Mouse (Mus musculus) monocyte, adult 2 months (primary cell): ENCODE results near the gene H2afj.
A peak's percentile ranks its signal among the peaks of the same experiment; 100 is the strongest.
"Not testable (repeated sequence)": the region's sequence is repeated elsewhere in the genome, so short reads cannot be mapped to it uniquely, and the experiment has no call there.

Experiments used
- DNase-seq, 2 experiments: peaks; one replicate each; pipeline ENCODE4 v3.0.0; 2022; ENCODE audit warnings: low spot score in 2 of 2, low read depth in 1 of 2

The H2afj gene

DNA sequence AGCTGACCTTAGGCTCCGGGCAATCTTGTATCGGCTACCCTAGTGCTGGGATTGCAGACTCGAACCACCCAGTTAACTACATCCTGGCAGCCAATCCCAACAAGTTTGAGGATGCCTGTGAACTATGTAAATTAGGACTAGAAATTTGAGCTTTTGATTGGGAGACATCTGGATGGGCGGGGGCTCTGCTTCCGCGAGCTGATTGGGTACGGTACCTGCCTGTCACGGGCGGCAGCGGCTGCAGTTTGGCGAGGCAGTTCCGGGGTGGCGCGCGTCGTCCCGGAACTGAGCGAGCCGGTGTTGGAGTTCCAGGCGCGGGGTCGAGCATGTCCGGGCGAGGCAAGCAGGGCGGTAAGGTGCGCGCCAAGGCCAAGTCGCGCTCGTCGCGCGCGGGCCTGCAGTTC lies at the start of gene H2afj:
Gene H2afj, plus strand, starts transcription at position 231 of the 404 bp plus-strand sequence.
- peak; percentile 91 to 95 for DNase-seq

GRCm38 (mm10) chr6:136763912-136764311 lies 44.1 kb upstream of the H2afj start:
- no peak for DNase-seq

GRCm38 (mm10) chr6:136769143-136769542 lies 38.9 kb upstream of the H2afj start:
- DNase-seq = no peak

DNA sequence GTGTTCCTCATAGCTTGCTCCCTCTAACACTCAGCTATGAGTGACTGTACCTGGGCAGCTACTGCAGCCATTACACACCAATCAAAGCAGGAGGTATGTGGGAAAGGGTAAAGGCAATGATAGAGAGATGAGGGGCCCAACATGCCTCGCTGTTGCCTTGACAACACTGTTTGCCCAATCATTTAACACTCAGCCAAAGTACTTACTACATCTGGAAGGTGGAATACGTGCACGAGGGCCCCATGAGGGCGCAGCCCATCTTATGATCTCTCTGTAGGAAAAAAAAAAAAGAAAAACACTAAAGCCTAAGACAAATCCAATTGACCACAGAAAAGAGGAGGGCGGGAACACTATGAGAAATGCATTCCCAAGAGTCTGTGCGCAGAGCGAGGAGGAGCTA lies 38.2 kb upstream of the H2afj start:
- DNase-seq = no peak

GRCm38 (mm10) chr6:136776392-136776791 lies 31.7 kb upstream of the H2afj start:
- no peak for DNase-seq

GRCm38 (mm10) chr6:136781377-136781986 lies 26.6 kb upstream of the H2afj start, which contains the start of gene Gucy2c:
Gucy2c (minus strand) TSS chr6:136781765.
- no peak for DNase-seq

- no peak for DNase-seq
Measured at GRCm38 (mm10) chr6:136782146-136782545, 25.9 kb upstream of the H2afj start.

DNA sequence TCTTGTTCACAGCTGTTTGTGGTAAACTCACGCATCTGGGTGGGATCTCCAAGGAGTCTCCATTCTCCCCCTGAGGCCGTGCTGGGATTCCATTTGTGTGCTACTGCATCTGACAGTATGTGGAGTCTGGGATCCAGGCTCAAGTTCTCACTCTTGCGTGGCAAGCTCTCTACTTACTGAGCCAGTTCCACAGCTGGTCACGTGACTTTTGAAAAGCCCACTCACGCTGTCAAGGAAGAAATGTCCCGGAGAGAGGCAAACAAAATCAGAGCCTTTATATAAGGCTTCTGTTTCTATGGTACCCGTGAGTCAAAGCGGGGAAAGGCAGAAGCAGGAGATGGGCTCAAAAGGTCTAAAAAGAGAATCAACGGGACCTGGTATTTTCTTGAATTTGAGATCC lies 25.3 kb upstream of the H2afj start:
- no peak for DNase-seq

GRCm38 (mm10) chr6:136789391-136789971 lies 18.6 kb upstream of the H2afj start:
- no peak for DNase-seq

DNA sequence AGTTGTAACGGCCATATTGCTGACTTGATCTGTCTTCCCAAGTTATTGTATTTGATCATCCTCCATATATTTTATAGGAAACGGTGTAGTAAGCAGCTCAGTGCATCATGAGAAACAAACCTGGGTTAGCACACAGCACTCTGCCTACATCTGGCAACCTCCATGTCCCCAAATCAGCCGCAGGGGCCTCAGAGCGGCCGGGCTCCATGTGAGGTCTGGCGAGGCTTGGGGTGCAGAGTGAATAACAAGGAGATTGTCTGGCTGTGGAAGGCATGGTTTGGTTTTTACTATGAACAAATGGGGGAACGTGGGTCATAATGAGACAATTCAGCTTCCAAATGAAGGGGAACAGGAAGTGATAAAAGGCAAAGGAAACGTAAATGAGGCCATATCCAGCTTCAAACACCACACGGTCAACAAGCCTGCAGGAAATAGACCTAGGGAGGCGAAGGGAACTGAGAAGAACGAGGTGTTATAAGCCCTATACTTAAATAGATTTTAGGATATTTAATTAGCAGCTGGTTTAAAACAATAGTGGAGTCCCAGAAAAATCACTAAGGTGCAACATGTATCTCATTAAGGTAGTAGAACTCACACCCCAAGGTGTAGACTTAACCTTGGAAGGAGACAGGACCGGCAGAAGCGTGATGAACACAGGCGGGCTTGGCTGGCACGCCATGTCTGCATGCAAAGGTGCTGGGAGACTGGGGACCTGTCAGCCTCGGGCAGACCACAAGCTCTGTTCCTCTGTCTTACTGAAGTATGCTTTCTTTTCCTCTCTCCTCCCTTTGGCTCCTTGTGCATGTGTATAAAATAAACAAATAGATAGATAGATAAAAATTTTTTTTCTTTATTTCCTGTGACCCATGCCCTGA lies 14.9 kb upstream of the H2afj start:
- DNase-seq = no peak

DNA sequence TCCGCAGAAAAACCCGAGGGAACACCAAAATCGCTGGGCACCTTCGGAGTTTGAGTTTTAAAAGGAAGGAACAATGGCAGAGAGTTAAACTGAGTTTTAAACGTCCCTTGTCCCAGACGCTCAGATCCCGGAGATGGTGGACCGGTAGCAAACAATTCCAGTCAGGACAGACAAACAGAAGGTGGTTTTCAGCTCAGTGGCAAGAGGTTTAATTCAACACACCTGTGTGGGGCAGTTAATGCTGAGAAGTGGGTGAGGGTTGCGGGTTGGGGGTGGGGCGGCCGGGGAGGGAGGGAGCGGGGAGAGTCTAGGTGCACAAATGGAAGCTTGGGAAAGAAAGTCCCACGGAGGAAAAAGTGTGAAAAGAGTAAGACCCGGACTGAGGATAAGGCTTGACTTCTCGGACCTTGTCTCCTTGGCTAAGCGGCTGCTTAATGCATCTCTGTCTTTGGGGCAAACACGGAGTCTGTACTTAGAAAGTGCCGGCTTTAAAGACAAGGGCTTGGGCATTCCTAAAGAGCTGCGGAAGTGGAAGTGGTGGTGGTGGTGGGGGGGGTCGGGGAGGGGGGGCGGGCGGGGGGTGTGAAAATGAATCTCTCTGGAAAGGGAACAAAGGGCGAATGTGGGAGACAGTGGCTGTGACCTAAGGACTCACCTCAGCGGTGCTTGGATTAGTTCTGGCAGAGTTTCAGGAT lies 14.1 kb upstream of the H2afj start:
- no peak for DNase-seq

- no peak for DNase-seq
Measured at GRCm38 (mm10) chr6:136795110-136795509, 12.9 kb upstream of the H2afj start.

DNA sequence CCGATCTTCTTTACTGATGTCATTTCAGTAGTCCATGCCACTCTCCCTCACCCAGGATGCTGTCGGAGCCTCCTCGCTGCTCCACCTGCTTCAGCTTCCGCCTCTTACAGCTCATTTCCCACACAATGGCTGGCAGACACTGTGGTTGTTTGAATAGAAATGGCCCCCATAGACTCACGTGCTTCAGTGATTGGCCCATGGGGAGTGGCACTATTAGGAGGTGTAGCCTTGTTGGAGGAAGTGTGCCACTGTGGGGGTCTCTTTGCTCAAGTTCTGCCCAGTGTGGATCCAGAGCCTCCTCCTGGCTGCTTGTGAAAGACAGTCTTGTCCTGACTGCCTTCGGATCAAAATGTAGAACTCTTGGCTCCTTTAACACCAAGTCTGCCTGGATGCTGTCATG lies 12.2 kb upstream of the H2afj start:
- DNase-seq = no peak

- DNase-seq = not testable (repeated sequence)
Measured at GRCm38 (mm10) chr6:136797874-136798693, 10.0 kb upstream of the H2afj start.

- DNase-seq = no peak
Measured at GRCm38 (mm10) chr6:136800710-136801109, 7.3 kb upstream of the H2afj start.

- DNase-seq = no peak
Measured at GRCm38 (mm10) chr6:136801274-136801673, 6.8 kb upstream of the H2afj start.

- DNase-seq = no peak
Measured at GRCm38 (mm10) chr6:136803093-136803738, 4.8 kb upstream of the H2afj start.

GRCm38 (mm10) chr6:136803739-136804633 lies 4.1 kb upstream of the H2afj start, which contains the start of gene Hist4h4:
Hist4h4 (minus strand) TSS chr6:136804415.
- DNase-seq = peak; percentile 75 to 86
